Mouse (Mus musculus): ENCODE measurements around the gene Parp8. TPM values are rescaled to one million over a fixed set of nuclear protein-coding genes. Genes with fewer than 3 reads are reported as not detected.

Parp8 gene
- total and polyA plus RNA-seq, 3 experiments, result 0.38 TPM; not detected in 2

GRCm38 (mm10) chr13:116917387-116917930 is 107.9 kb downstream of the Parp8 start:
- no peaks in the 10 kb centered on the region for H3K4me1 ChIP-seq (ENCODE audit: insufficient read depth, low read depth, low read length)
- no peak for DNase-seq (ENCODE audit: low spot score)
- TF ChIP-seq CTCF (IDR thresholded peaks at IDR 0.05; ENCODE audit: low read depth, low read length), result no peak
- TF ChIP-seq GATA1 (IDR thresholded peaks at IDR 0.05; ENCODE audit: borderline replicate concordance, low read length), result no peak
- TF ChIP-seq TAL1 (conservative IDR thresholded peaks at IDR 0.05; ENCODE audit: low read depth, low read length), result no peak
- TF ChIP-seq POLR2AphosphoS5 (IDR thresholded peaks at IDR 0.05; ENCODE audit: insufficient replicate concordance, low read depth, low read length), result no peak
- no peak for TF ChIP-seq GATA2 (IDR thresholded peaks at IDR 0.05; ENCODE audit: borderline replicate concordance, low read depth, low read length)
- no peak overlapping the region for H3K4me3 ChIP-seq (ENCODE audit: low read depth, low read length)
- no peaks in the 10 kb centered on the region for H3K36me3 ChIP-seq (replicated peaks)
- no peaks in the 10 kb centered on the region for H3K27me3 ChIP-seq (ENCODE audit: insufficient read depth, low read length)
- no peak for ATAC-seq (ENCODE audit: extremely low read depth, insufficient number of reproducible peaks, low FRiP score, poor library complexity, severe bottlenecking)
- H3K9me3 ChIP-seq (replicated peaks), result peaks cover 9% of the 10 kb centered on the region

DNA sequence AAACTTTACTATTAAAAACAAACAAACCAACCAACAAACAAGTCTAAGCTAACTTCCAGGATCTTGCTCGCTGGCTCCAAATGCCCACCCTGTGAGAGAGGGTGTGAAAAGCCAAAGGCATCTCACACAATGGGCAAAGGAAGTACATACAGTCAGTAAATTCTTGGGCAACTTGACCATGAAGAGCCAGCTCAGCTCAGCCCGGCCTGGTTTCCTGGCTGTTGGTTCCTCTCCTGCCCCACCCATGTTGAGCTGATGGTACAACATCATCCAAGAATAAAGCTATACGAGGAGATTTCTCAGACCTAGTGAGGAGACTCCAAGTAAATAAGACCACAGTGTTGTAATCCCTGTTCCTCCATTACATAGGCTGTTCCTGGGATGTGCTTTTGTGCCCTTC is 117.1 kb downstream of the Parp8 start:
- TF ChIP-seq GATA1 (IDR thresholded peaks at IDR 0.05; ENCODE audit: borderline replicate concordance, low read length) (no peak), CTCF (IDR thresholded peaks at IDR 0.05; ENCODE audit: low read depth, low read length) (no peak), TAL1 (conservative IDR thresholded peaks at IDR 0.05; ENCODE audit: low read depth, low read length) (no peak), GATA2 (IDR thresholded peaks at IDR 0.05; ENCODE audit: borderline replicate concordance, low read depth, low read length) (no peak)
- DNase-seq (ENCODE audit: low spot score) (no peak), ATAC-seq (ENCODE audit: extremely low read depth, insufficient number of reproducible peaks, low FRiP score, poor library complexity, severe bottlenecking) (no peak)
- Histone ChIP-seq H3K4me1 (ENCODE audit: insufficient read depth, low read depth, low read length) (no peaks in the 10 kb centered on the region), H3K36me3 (replicated peaks) (no peaks in the 10 kb centered on the region), H3K4me3 (ENCODE audit: low read depth, low read length) (no peak overlapping the region), H3K27me3 (ENCODE audit: insufficient read depth, low read length) (no peaks in the 10 kb centered on the region), H3K9me3 (replicated peaks) (peaks cover 18% of the 10 kb centered on the region)

- H3K9me3 ChIP-seq (replicated peaks), result peaks cover 20% of the 10 kb centered on the region
- ATAC-seq (ENCODE audit: extremely low read depth, insufficient number of reproducible peaks, low FRiP score, poor library complexity, severe bottlenecking) (no peak), DNase-seq (ENCODE audit: low spot score) (no peak)
- H3K4me1 ChIP-seq (ENCODE audit: insufficient read depth, low read depth, low read length), result no peaks in the 10 kb centered on the region
- H3K27me3 ChIP-seq (ENCODE audit: insufficient read depth, low read length), result no peaks in the 10 kb centered on the region
- no peak overlapping the region for H3K4me3 ChIP-seq (ENCODE audit: low read depth, low read length)
- no peaks in the 10 kb centered on the region for H3K36me3 ChIP-seq (replicated peaks)
- TF ChIP-seq POLR2AphosphoS5 (IDR thresholded peaks at IDR 0.05; ENCODE audit: insufficient replicate concordance, low read depth, low read length) (no peak), GATA1 (IDR thresholded peaks at IDR 0.05; ENCODE audit: borderline replicate concordance, low read length) (no peak), GATA2 (IDR thresholded peaks at IDR 0.05; ENCODE audit: borderline replicate concordance, low read depth, low read length) (no peak), TAL1 (conservative IDR thresholded peaks at IDR 0.05; ENCODE audit: low read depth, low read length) (no peak), CTCF (IDR thresholded peaks at IDR 0.05; ENCODE audit: low read depth, low read length) (no peak)
Measured at GRCm38 (mm10) chr13:116903394-116903793, 121.9 kb downstream of the Parp8 start.

DNA sequence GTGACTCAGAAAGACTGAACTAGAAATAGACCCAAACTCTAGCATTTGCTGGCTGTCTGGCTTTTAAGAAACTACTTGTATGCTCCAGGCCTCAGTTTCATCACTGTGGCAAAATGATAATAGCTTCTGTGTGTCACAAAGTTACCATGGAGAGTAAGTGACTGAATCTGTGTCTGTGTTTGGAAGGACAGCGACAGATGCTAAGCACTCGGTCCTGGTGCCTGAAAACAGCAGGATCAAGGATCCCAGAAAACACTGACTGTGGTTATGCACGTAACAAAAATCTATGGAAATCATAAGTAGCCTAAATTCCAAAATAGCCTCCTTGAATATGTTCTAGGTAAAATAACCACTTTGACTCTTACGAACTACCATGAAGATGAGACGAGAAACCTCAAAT is 126.9 kb downstream of the Parp8 start:
- no peaks in the 10 kb centered on the region for H3K27me3 ChIP-seq (ENCODE audit: insufficient read depth, low read length)
- DNase-seq (ENCODE audit: low spot score) (no peak), ATAC-seq (ENCODE audit: extremely low read depth, insufficient number of reproducible peaks, low FRiP score, poor library complexity, severe bottlenecking) (no peak)
- H3K4me1 ChIP-seq (ENCODE audit: insufficient read depth, low read depth, low read length), result no peaks in the 10 kb centered on the region
- no peaks in the 10 kb centered on the region for H3K36me3 ChIP-seq (replicated peaks)
- H3K9me3 ChIP-seq (replicated peaks), result peaks cover 19% of the 10 kb centered on the region
- no peak overlapping the region for H3K4me3 ChIP-seq (ENCODE audit: low read depth, low read length)
- TF ChIP-seq POLR2AphosphoS5 (IDR thresholded peaks at IDR 0.05; ENCODE audit: insufficient replicate concordance, low read depth, low read length) (no peak), TAL1 (conservative IDR thresholded peaks at IDR 0.05; ENCODE audit: low read depth, low read length) (no peak), GATA1 (IDR thresholded peaks at IDR 0.05; ENCODE audit: borderline replicate concordance, low read length) (no peak), GATA2 (IDR thresholded peaks at IDR 0.05; ENCODE audit: borderline replicate concordance, low read depth, low read length) (no peak), CTCF (IDR thresholded peaks at IDR 0.05; ENCODE audit: low read depth, low read length) (no peak)

DNA sequence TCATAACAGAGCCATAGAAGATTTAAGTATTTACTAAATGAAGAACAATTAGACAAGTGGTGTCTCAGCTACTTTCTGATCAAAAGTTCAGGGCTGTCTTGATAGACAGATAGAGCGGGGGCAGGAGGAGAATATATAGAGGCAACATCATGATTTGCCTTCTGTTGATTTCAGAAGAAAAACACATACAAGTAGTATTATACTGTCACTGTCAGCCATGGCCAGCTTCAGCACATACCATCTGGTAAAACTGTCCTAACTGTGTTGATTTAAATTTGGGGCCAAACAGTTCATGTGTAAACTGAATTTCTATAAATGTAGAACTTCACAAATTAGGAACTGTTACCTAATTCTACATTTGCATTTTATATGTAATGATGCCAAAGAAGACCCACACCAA is 127.6 kb downstream of the Parp8 start:
- no peaks in the 10 kb centered on the region for H3K27me3 ChIP-seq (ENCODE audit: insufficient read depth, low read length)
- H3K4me3 ChIP-seq (ENCODE audit: low read depth, low read length), result no peak overlapping the region
- peaks cover 18% of the 10 kb centered on the region for H3K9me3 ChIP-seq (replicated peaks)
- DNase-seq (ENCODE audit: low spot score), result no peak
- H3K36me3 ChIP-seq (replicated peaks), result no peaks in the 10 kb centered on the region
- TF ChIP-seq TAL1 (conservative IDR thresholded peaks at IDR 0.05; ENCODE audit: low read depth, low read length) (no peak), GATA1 (IDR thresholded peaks at IDR 0.05; ENCODE audit: borderline replicate concordance, low read length) (no peak), GATA2 (IDR thresholded peaks at IDR 0.05; ENCODE audit: borderline replicate concordance, low read depth, low read length) (no peak)
- no peaks in the 10 kb centered on the region for H3K4me1 ChIP-seq (ENCODE audit: insufficient read depth, low read depth, low read length)
- no peak for ATAC-seq (ENCODE audit: extremely low read depth, insufficient number of reproducible peaks, low FRiP score, poor library complexity, severe bottlenecking)

DNA sequence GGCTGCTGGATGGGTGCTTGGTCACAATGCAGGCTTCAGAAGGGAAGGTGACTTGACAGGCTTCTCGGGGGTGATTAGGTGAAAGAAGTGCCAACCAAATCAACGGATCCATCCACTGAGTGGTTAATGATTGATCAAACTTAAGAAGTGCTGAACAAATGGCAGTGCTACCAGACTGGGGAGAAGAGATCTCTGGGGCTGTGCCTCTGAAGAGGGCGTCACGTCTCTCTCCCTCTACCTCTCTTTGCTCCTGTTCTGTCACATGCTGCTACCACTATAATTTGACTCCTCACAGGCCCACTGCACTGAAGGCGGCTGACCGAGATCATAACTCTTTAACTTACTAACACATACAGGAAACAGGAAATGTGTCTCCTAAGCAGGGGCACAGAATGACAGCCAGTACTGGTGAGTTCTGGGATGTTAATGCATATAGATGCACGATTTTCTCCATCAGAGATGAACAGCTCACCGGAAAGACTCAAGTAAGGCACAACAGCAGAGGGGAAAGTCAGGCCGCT is 140.9 kb downstream of the Parp8 start:
- ATAC-seq (ENCODE audit: extremely low read depth, insufficient number of reproducible peaks, low FRiP score, poor library complexity, severe bottlenecking), result no peak
- Histone ChIP-seq H3K27me3 (ENCODE audit: insufficient read depth, low read length) (no peaks in the 10 kb centered on the region), H3K9me3 (replicated peaks) (peaks cover 16% of the 10 kb centered on the region), H3K4me3 (ENCODE audit: low read depth, low read length) (no peak overlapping the region), H3K36me3 (replicated peaks) (no peaks in the 10 kb centered on the region), H3K4me1 (ENCODE audit: insufficient read depth, low read depth, low read length) (no peaks in the 10 kb centered on the region)
- no peak for DNase-seq (ENCODE audit: low spot score)
- TF ChIP-seq CTCF (IDR thresholded peaks at IDR 0.05; ENCODE audit: low read depth, low read length) (no peak), POLR2AphosphoS5 (IDR thresholded peaks at IDR 0.05; ENCODE audit: insufficient replicate concordance, low read depth, low read length) (no peak), GATA2 (IDR thresholded peaks at IDR 0.05; ENCODE audit: borderline replicate concordance, low read depth, low read length) (no peak), TAL1 (conservative IDR thresholded peaks at IDR 0.05; ENCODE audit: low read depth, low read length) (no peak), GATA1 (IDR thresholded peaks at IDR 0.05; ENCODE audit: borderline replicate concordance, low read length) (no peak)
